Mouse (Mus musculus) forebrain, embryonic 12.5 days (tissue): ENCODE data around the gene Lrrc74a. TPM values are rescaled to one million over a fixed set of nuclear protein-coding genes. Genes with fewer than 3 reads are reported as not detected.

ENCODE experiments used
- ATAC-seq: fragments of 200-750 bp; cut with Nextera tagmentation; 2 replicates; pipeline ENCODE4 v1.8.0; 2017; ENCODE audit warnings: moderate TSS enrichment; ENCODE audit not compliant: low FRiP score
- H3K27ac ChIP-seq: fragments of 300-500 bp; sonication (generic); 2 replicates; pipeline ENCODE4 v1.5.1; 2016; ENCODE audit warnings: mild to moderate bottlenecking
- H3K27me3 ChIP-seq: fragments of 300-500 bp; sonication (generic); 2 replicates; pipeline ENCODE4 v1.6.1; 2016; ENCODE audit warnings: mild to moderate bottlenecking
- H3K36me3 ChIP-seq: fragments of 300-500 bp; sonication (generic); replicated peaks from 2 replicates; pipeline ENCODE4 v1.6.1; 2016; ENCODE audit warnings: mild to moderate bottlenecking
- H3K4me1 ChIP-seq: fragments of 300-500 bp; sonication (generic); 2 replicates; pipeline ENCODE4 v1.6.1; 2016
- H3K4me2 ChIP-seq: fragments of 300-500 bp; sonication (generic); 2 replicates; pipeline ENCODE4 v1.6.1; 2016; ENCODE audit warnings: mild to moderate bottlenecking, moderate library complexity
- H3K4me3 ChIP-seq: fragments of 300-500 bp; sonication (generic); replicated peaks from 2 replicates; pipeline ENCODE4 v1.5.1; 2016; ENCODE audit warnings: mild to moderate bottlenecking
- H3K9ac ChIP-seq: fragments of 300-500 bp; sonication (generic); 2 replicates; pipeline ENCODE4 v1.6.1; 2016; ENCODE audit warnings: mild to moderate bottlenecking
- H3K9me3 ChIP-seq: fragments of 300-500 bp; sonication (generic); 2 replicates; pipeline ENCODE4 v1.6.1; 2016
- WGBS: fragments of 180-500 bp; shearing (Covaris S2); methylation state at CpG from one replicate; pipeline ENCODE4 v1.1.7; 2016; 5-methylcytosine and 5-hydroxymethylcytosine counted together
- polyA plus RNA-seq: library from polyadenylated mRNA; unstranded; fragments of >200 nt; fragmentation: Nextera tagmentation; extraction: Ambion mirVana; gene quantifications from 2 replicates; pipeline ENCODE4 v1.2.1, GENCODE M21; 2016

Gene Lrrc74a
- polyA plus RNA-seq, 1 experiment from 2014 or later, result not detected

GRCm38 (mm10) chr12:86793830-86794229, 59.7 kb downstream of the Lrrc74a start:
- Histone ChIP-seq H3K4me2 (no peak overlapping the region), H3K9ac (no peak overlapping the region), H3K4me3 (no peak overlapping the region), H3K4me1 (peaks cover 29% of the 10 kb centered on the region), H3K9me3 (no peaks in the 10 kb centered on the region), H3K36me3 (no peaks in the 10 kb centered on the region), H3K27ac (no peak overlapping the region), H3K27me3 (no peaks in the 10 kb centered on the region)
- ATAC-seq, result no peak
- WGBS, result 72% methylated on average over 3 of the region's 3 CpGs

- H3K4me2 ChIP-seq, result no peak overlapping the region
- no peaks in the 10 kb centered on the region for H3K9me3 ChIP-seq
- H3K36me3 ChIP-seq, result no peaks in the 10 kb centered on the region
- no peaks in the 10 kb centered on the region for H3K27me3 ChIP-seq
- no peak for ATAC-seq
- H3K9ac ChIP-seq, result no peak overlapping the region
- peaks cover 34% of the 10 kb centered on the region for H3K4me1 ChIP-seq
- 90% methylated on average over 11 of the region's 11 CpGs for WGBS
- no peak overlapping the region for H3K4me3 ChIP-seq
- H3K27ac ChIP-seq, result no peak overlapping the region
These were observed 60.2 kb downstream of the Lrrc74a start for GRCm38 (mm10) chr12:86794331-86794730.

- WGBS, result 55% methylated on average over 7 of the region's 7 CpGs
- H3K9me3 ChIP-seq, result no peaks in the 10 kb centered on the region
- no peak overlapping the region for H3K9ac ChIP-seq
- H3K4me3 ChIP-seq, result no peak overlapping the region
- peak overlapping the region; percentile 39 for H3K27ac ChIP-seq
- H3K4me2 ChIP-seq, result no peak overlapping the region
- peaks cover 37% of the 10 kb centered on the region for H3K4me1 ChIP-seq
- ATAC-seq, result peak; percentile 25; the same call in 1 of the 2 replicates
- no peaks in the 10 kb centered on the region for H3K36me3 ChIP-seq
- no peaks in the 10 kb centered on the region for H3K27me3 ChIP-seq
These were observed 61.1 kb downstream of the Lrrc74a start for GRCm38 (mm10) chr12:86795076-86795837.

GRCm38 (mm10) chr12:86795838-86796232, 61.7 kb downstream of the Lrrc74a start:
- ATAC-seq, result peak; percentile 49; the same call in 1 of the 2 replicates
- no peaks in the 10 kb centered on the region for H3K27me3 ChIP-seq
- no peaks in the 10 kb centered on the region for H3K36me3 ChIP-seq
- H3K4me1 ChIP-seq, result peaks cover 37% of the 10 kb centered on the region
- no peak overlapping the region for H3K9ac ChIP-seq
- H3K9me3 ChIP-seq, result no peaks in the 10 kb centered on the region
- no peak overlapping the region for H3K4me2 ChIP-seq
- H3K4me3 ChIP-seq, result no peak overlapping the region
- peak overlapping the region; percentile 33; the same call in 1 of the 2 replicates for H3K27ac ChIP-seq
- 2% methylated on average over 4 of the region's 4 CpGs for WGBS

GRCm38 (mm10) chr12:86796351-86796750, 62.2 kb downstream of the Lrrc74a start:
- no peak overlapping the region for H3K9ac ChIP-seq
- H3K27ac ChIP-seq, result 0 out of 2 replicates have a peak overlapping the region, but pooled peaks have one; percentile 33
- no peak overlapping the region for H3K4me3 ChIP-seq
- ATAC-seq, result no peak
- WGBS, result 82% methylated on average over 3 of the region's 3 CpGs
- no peak overlapping the region for H3K4me2 ChIP-seq
- H3K36me3 ChIP-seq, result no peaks in the 10 kb centered on the region
- peaks cover 42% of the 10 kb centered on the region for H3K4me1 ChIP-seq
- no peaks in the 10 kb centered on the region for H3K27me3 ChIP-seq
- H3K9me3 ChIP-seq, result no peaks in the 10 kb centered on the region

GRCm38 (mm10) chr12:86797771-86798170, 63.6 kb downstream of the Lrrc74a start:
- no peaks in the 10 kb centered on the region for H3K27me3 ChIP-seq
- H3K9ac ChIP-seq, result no peak overlapping the region
- WGBS, result 88% methylated on average over 4 of the region's 4 CpGs
- H3K4me1 ChIP-seq, result peaks cover 56% of the 10 kb centered on the region
- H3K27ac ChIP-seq, result no peak overlapping the region
- no peaks in the 10 kb centered on the region for H3K36me3 ChIP-seq
- no peak overlapping the region for H3K4me2 ChIP-seq
- H3K9me3 ChIP-seq, result no peaks in the 10 kb centered on the region
- no peak overlapping the region for H3K4me3 ChIP-seq
- ATAC-seq, result no peak

GRCm38 (mm10) chr12:86798773-86799540, 64.8 kb downstream of the Lrrc74a start:
- Histone ChIP-seq H3K4me2 (0 out of 2 replicates have a peak overlapping the region, but pooled peaks have one; percentile 19), H3K36me3 (no peaks in the 10 kb centered on the region), H3K4me3 (no peak overlapping the region), H3K9me3 (no peaks in the 10 kb centered on the region), H3K4me1 (peaks cover 61% of the 10 kb centered on the region), H3K27ac (peak overlapping the region; percentile 82), H3K9ac (0 out of 2 replicates have a peak overlapping the region, but pooled peaks have one; percentile 33), H3K27me3 (no peaks in the 10 kb centered on the region; the same call in 1 of the 2 replicates)
- ATAC-seq, result peak; percentile 7; the same call in 1 of the 2 replicates
- 19% methylated on average over 14 of the region's 14 CpGs for WGBS

- Histone ChIP-seq H3K9ac (no peak overlapping the region), H3K36me3 (no peaks in the 10 kb centered on the region), H3K4me3 (no peak overlapping the region), H3K4me1 (peaks cover 69% of the 10 kb centered on the region), H3K4me2 (no peak overlapping the region), H3K9me3 (no peaks in the 10 kb centered on the region), H3K27ac (peak overlapping the region; percentile 98; the same call in 1 of the 2 replicates), H3K27me3 (peaks cover under 1% of the 10 kb centered on the region; the same call in 1 of the 2 replicates)
- 86% methylated on average over 7 of the region's 7 CpGs for WGBS
- no peak for ATAC-seq
These were observed 65.6 kb downstream of the Lrrc74a start for GRCm38 (mm10) chr12:86799786-86800185.

GRCm38 (mm10) chr12:86800336-86800735, 66.2 kb downstream of the Lrrc74a start:
- no peaks in the 10 kb centered on the region for H3K9me3 ChIP-seq
- no peak overlapping the region for H3K4me3 ChIP-seq
- peak overlapping the region; percentile 98 for H3K27ac ChIP-seq
- peaks cover 74% of the 10 kb centered on the region for H3K4me1 ChIP-seq
- H3K9ac ChIP-seq, result 0 out of 2 replicates have a peak overlapping the region, but pooled peaks have one; percentile 31
- peaks cover 4% of the 10 kb centered on the region; the same call in 1 of the 2 replicates for H3K27me3 ChIP-seq
- ATAC-seq, result no peak
- WGBS, result 21% methylated on average over 4 of the region's 4 CpGs
- no peaks in the 10 kb centered on the region for H3K36me3 ChIP-seq
- peak overlapping the region; percentile 46 for H3K4me2 ChIP-seq

GRCm38 (mm10) chr12:86800765-86801147, 66.6 kb downstream of the Lrrc74a start:
- ATAC-seq, result peak; percentile 21; the same call in 1 of the 2 replicates
- no peaks in the 10 kb centered on the region for H3K36me3 ChIP-seq
- H3K9me3 ChIP-seq, result no peaks in the 10 kb centered on the region
- H3K4me1 ChIP-seq, result peaks cover 75% of the 10 kb centered on the region
- peak overlapping the region; percentile 31 for H3K9ac ChIP-seq
- H3K4me3 ChIP-seq, result peak overlapping the region; percentile 16
- H3K27me3 ChIP-seq, result peaks cover 4% of the 10 kb centered on the region; the same call in 1 of the 2 replicates
- WGBS, result 1% methylated on average over 7 of the region's 7 CpGs
- peak overlapping the region; percentile 46 for H3K4me2 ChIP-seq
- H3K27ac ChIP-seq, result peak overlapping the region; percentile 98

GRCm38 (mm10) chr12:86801148-86802004, 67.2 kb downstream of the Lrrc74a start:
- peak overlapping the region; percentile 98 for H3K27ac ChIP-seq
- peak overlapping the region; percentile 16 for H3K4me3 ChIP-seq
- peak overlapping the region; percentile 46 for H3K4me2 ChIP-seq
- H3K4me1 ChIP-seq, result peaks cover 77% of the 10 kb centered on the region
- 2% methylated on average over 23 of the region's 23 CpGs for WGBS
- H3K27me3 ChIP-seq, result peaks cover 4% of the 10 kb centered on the region; the same call in 1 of the 2 replicates
- no peaks in the 10 kb centered on the region for H3K36me3 ChIP-seq
- peak overlapping the region; percentile 31 for H3K9ac ChIP-seq
- H3K9me3 ChIP-seq, result no peaks in the 10 kb centered on the region
- peak; percentile 75 for ATAC-seq
